Mouse (Mus musculus) midbrain, embryonic 11.5 days (tissue): ENCODE data around the gene Rai1. TPM values are rescaled to one million over a fixed set of nuclear protein-coding genes. Genes with fewer than 3 reads are reported as not detected.
A peak's percentile ranks its signal among the peaks of the same experiment; 100 is the strongest.

Source experiments
- ATAC-seq: fragments of 200-750 bp; cut with Nextera tagmentation; 2 replicates; pipeline ENCODE4 v1.8.0; 2017; ENCODE audit warnings: moderate TSS enrichment, moderate library complexity; ENCODE audit not compliant: low FRiP score
- DNase-seq: peaks from one replicate; pipeline ENCODE4 v3.0.0; 2015; ENCODE audit warnings: low spot score; ENCODE audit errors: missing footprints
- H3K27ac ChIP-seq: fragments of 300-500 bp; sonication (generic); 2 replicates; pipeline ENCODE4 v1.5.1; 2014; ENCODE audit warnings: low read depth, low read length
- H3K27me3 ChIP-seq: fragments of 300-500 bp; sonication (generic); 2 replicates; pipeline ENCODE4 v1.6.1; 2014; ENCODE audit warnings: mild to moderate bottlenecking, low read length, moderate library complexity, mixed read lengths; ENCODE audit not compliant: control insufficient read depth, insufficient read depth
- H3K36me3 ChIP-seq: fragments of 300-500 bp; sonication (generic); 2 replicates; pipeline ENCODE4 v1.6.1; 2014; ENCODE audit warnings: mild to moderate bottlenecking, low read length, moderate library complexity, mixed read lengths; ENCODE audit not compliant: control insufficient read depth, insufficient read depth
- H3K4me1 ChIP-seq: fragments of 300-500 bp; sonication (generic); 2 replicates; pipeline ENCODE4 v1.6.1; 2014; ENCODE audit warnings: low read length; ENCODE audit not compliant: control insufficient read depth, insufficient read depth
- H3K4me2 ChIP-seq: fragments of 300-500 bp; sonication (generic); 2 replicates; pipeline ENCODE4 v1.6.1; 2014; ENCODE audit warnings: mild to moderate bottlenecking, moderate library complexity
- H3K4me3 ChIP-seq: fragments of 300-500 bp; sonication (generic); 2 replicates; pipeline ENCODE4 v1.5.1; 2014; ENCODE audit warnings: low read depth, low read length
- H3K9ac ChIP-seq: fragments of 300-500 bp; sonication (generic); 2 replicates; pipeline ENCODE4 v1.6.1; 2014; ENCODE audit warnings: low read length
- H3K9me3 ChIP-seq: fragments of 300-500 bp; sonication (generic); 2 replicates; pipeline ENCODE4 v1.6.1; 2016; ENCODE audit warnings: low read length; ENCODE audit not compliant: control insufficient read depth
- WGBS: fragments of 180-500 bp; shearing (Covaris S2); extraction: QIAGEN DNeasy Blood & Tissue Kit; methylation state at CpG from one replicate; pipeline ENCODE4 v1.1.7; 2014; 5-methylcytosine and 5-hydroxymethylcytosine counted together
- polyA plus RNA-seq: library from polyadenylated mRNA; unstranded; fragments of >200 nt; fragmentation: Nextera tagmentation; extraction: Ambion mirVana; gene quantifications from 2 replicates; pipeline ENCODE4 v1.2.1, GENCODE M21; 2014

The Rai1 gene
- polyA plus RNA-seq, 1 experiment from 2014 or later, result 23.9 TPM

- Histone ChIP-seq H3K4me2 (no peak overlapping the region), H3K4me1 (peaks cover 20% of the 10 kb centered on the region), H3K36me3 (no peaks in the 10 kb centered on the region), H3K27ac (no peak overlapping the region), H3K4me3 (no peak overlapping the region), H3K9me3 (no peaks in the 10 kb centered on the region), H3K27me3 (no peaks in the 10 kb centered on the region), H3K9ac (no peak overlapping the region)
- 81% methylated on average over 5 of the region's 5 CpGs for WGBS
- ATAC-seq (no peak), DNase-seq (no peak)
These were observed 14.0 kb upstream of the Rai1 start for GRCm38 (mm10) chr11:60090696-60091421.

DNA sequence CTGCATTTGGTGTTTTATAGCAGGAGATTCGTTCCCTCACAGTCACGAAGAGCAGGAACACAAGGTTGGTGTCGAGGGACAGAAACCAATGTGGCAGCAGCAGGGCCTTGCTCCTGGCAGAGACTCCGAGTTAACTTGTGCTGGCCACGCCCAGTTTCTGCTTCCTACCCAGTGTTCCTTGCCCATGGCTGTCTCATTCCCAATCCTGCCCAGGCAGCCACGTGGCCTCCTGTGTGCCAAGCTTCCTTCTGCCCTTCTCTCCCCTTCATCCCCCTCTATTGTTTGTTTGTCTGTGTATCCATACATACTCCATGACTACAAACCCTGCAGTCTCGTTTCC, 13.4 kb upstream of the Rai1 start:
- Histone ChIP-seq H3K27me3 (no peaks in the 10 kb centered on the region), H3K4me1 (peaks cover 20% of the 10 kb centered on the region), H3K9ac (no peak overlapping the region), H3K4me3 (no peak overlapping the region), H3K9me3 (no peaks in the 10 kb centered on the region), H3K27ac (no peak overlapping the region), H3K36me3 (no peaks in the 10 kb centered on the region), H3K4me2 (no peak overlapping the region)
- WGBS, result 79% methylated on average over 7 of the region's 7 CpGs
- DNase-seq (no peak), ATAC-seq (no peak)

DNA sequence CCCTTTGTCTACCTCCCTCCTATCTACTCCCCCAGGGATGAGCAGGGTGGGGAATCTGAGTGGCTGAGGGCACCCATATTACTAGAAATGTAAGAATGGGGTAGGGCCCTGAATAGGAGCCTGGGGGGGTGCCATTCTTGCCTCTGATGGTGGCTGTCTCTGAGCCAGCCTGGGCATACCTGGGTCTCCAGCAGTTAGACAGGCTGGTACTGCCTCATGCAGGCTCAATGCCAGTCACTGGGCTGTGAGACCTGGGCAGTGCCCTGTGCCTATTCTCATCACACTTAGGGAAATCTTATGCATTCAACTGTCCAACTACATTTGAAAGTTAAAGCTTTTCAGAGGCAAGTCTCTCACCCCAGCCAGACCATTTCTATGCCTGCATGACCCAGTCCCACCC, 11.6 kb upstream of the Rai1 start:
- peak overlapping the region; percentile 55 for H3K27ac ChIP-seq
- H3K9me3 ChIP-seq, result no peaks in the 10 kb centered on the region
- H3K4me2 ChIP-seq, result no peak overlapping the region
- peak overlapping the region; percentile 42 for H3K9ac ChIP-seq
- no peaks in the 10 kb centered on the region for H3K27me3 ChIP-seq
- ATAC-seq, result no peak
- DNase-seq, result no peak
- H3K4me1 ChIP-seq, result peaks cover 20% of the 10 kb centered on the region
- no peak overlapping the region for H3K4me3 ChIP-seq
- no peaks in the 10 kb centered on the region for H3K36me3 ChIP-seq

DNA sequence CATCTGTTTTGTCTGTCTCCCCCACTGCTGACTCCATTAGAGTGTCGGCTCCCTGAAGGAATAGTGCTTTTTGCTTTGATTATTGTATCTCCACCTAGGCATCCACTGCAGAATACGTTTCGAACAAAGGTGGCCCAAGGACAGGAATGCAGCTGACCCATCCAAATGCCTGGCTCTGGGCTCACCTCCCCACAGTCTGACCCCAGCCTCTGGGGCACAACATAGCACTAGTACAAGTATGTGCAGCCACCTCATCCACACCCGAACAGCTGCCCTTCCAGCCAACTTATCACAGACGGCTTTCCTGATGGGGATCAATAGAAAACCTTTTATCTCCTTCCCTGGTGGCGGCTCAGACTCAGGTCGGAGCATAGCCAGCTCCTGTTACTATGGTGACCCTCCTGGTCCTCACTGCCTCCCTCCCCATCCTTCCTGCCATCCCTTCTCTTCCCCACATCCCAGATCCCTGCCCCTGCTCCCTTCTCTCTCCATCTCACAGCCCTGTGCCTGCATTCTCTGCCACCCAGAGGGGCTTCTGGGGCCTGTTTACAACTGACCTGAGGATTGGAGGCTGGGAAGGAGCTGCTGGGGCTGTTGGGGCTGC, 10.7 kb upstream of the Rai1 start:
- no peak for DNase-seq

GRCm38 (mm10) chr11:60094909-60095810, 9.7 kb upstream of the Rai1 start:
- Histone ChIP-seq H3K36me3 (no peaks in the 10 kb centered on the region), H3K27me3 (no peaks in the 10 kb centered on the region), H3K4me1 (peaks cover 20% of the 10 kb centered on the region), H3K4me2 (no peak overlapping the region), H3K4me3 (no peak overlapping the region), H3K27ac (peak overlapping the region; percentile 59), H3K9ac (no peak overlapping the region), H3K9me3 (no peaks in the 10 kb centered on the region)
- no peak for DNase-seq
- 51% methylated on average over 9 of the region's 9 CpGs for WGBS
- peak; percentile 35; the same call in 1 of the 2 replicates for ATAC-seq

More for the DNA sequence above, 10.7 kb upstream of the Rai1 start:
- WGBS, result 30% methylated on average over 7 of the region's 7 CpGs
- no peak overlapping the region; the same call in 1 of the 2 replicates for H3K9ac ChIP-seq
- H3K4me3 ChIP-seq, result no peak overlapping the region
- peaks cover 20% of the 10 kb centered on the region for H3K4me1 ChIP-seq
- H3K9me3 ChIP-seq, result no peaks in the 10 kb centered on the region
- no peaks in the 10 kb centered on the region for H3K36me3 ChIP-seq
- H3K27ac ChIP-seq, result peak overlapping the region; percentile 59
- no peak overlapping the region for H3K4me2 ChIP-seq
- ATAC-seq, result peak; percentile 68
- H3K27me3 ChIP-seq, result no peaks in the 10 kb centered on the region

GRCm38 (mm10) chr11:60099555-60100186, 5.1 kb upstream of the Rai1 start:
- ATAC-seq, result no peak
- Histone ChIP-seq H3K9me3 (no peaks in the 10 kb centered on the region), H3K4me3 (no peak overlapping the region), H3K9ac (no peak overlapping the region), H3K27me3 (no peaks in the 10 kb centered on the region), H3K4me1 (peaks cover 8% of the 10 kb centered on the region), H3K4me2 (no peak overlapping the region), H3K27ac (no peak overlapping the region), H3K36me3 (no peaks in the 10 kb centered on the region)
- WGBS, result 75% methylated on average over 8 of the region's 8 CpGs
- no peak for DNase-seq

DNA sequence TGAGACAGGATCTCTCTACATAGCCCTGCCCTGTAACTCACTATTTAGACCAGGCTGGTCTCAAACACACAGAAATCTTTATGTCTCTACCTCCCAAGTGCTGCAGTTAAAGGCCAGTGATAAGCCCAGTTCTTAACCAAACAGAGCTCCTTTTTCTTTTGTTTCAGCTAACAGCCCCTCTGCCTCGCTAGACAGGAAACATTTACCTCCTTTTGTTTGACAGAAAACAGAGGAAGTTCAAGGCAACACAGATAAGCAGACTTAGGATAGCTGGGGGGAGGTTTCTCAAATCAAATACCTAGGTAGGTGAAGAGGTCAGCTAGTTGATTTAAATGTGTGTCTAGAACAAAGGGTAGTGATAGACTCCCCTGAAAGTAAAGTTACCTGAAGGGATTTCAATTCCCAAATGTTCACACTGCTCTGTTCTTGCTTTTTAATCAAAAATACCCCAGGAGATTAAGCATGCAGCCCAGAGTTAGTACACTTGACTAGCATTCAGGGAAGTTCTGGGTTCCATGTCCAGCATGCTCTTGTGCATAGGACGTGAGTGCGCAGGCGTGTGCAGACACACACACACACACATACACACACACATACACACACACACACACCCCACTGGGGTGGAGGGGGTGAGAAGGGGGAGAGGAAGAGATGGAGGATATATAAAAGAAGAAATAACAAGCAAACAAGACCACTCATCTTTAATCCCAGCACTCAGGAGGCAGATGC, 3.8 kb upstream of the Rai1 start:
- no peaks in the 10 kb centered on the region for H3K36me3 ChIP-seq
- no peak overlapping the region for H3K27ac ChIP-seq
- DNase-seq (no peak), ATAC-seq (no peak)
- H3K9me3 ChIP-seq, result no peaks in the 10 kb centered on the region
- no peaks in the 10 kb centered on the region for H3K27me3 ChIP-seq
- no peak overlapping the region for H3K9ac ChIP-seq
- 71% methylated on average over 4 of the region's 4 CpGs for WGBS
- H3K4me2 ChIP-seq, result no peak overlapping the region
- no peaks in the 10 kb centered on the region for H3K4me1 ChIP-seq
- no peak overlapping the region for H3K4me3 ChIP-seq

DNA sequence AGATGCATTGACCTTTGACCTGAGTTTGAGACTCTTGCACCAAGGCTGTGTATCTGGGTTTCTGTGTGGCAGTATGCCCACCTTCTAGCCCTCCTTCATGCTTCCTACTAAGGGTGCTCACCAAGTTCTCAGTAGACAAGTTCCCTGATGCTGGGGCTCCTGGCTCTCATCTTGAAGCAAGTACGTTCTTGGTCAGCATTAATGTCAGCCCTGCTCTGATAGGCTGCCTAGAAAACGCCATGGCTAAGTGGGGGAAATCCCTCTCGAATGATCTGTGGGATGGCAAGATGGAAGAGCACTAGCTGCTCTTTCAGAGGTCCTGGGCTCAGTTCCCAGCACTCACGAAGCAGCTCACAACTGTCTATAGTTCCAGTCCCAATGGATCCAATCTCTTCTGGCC, 2.8 kb upstream of the Rai1 start:
- ATAC-seq (no peak), DNase-seq (no peak)
- H3K27me3 ChIP-seq, result no peaks in the 10 kb centered on the region
- no peak overlapping the region for H3K27ac ChIP-seq
- H3K4me1 ChIP-seq, result peaks cover 6% of the 10 kb centered on the region
- WGBS, result 78% methylated on average over 4 of the region's 4 CpGs
- H3K4me3 ChIP-seq, result no peak overlapping the region
- H3K4me2 ChIP-seq, result no peak overlapping the region
- no peaks in the 10 kb centered on the region for H3K36me3 ChIP-seq
- H3K9me3 ChIP-seq, result no peaks in the 10 kb centered on the region
- no peak overlapping the region for H3K9ac ChIP-seq
